In the genomic region with DNA sequence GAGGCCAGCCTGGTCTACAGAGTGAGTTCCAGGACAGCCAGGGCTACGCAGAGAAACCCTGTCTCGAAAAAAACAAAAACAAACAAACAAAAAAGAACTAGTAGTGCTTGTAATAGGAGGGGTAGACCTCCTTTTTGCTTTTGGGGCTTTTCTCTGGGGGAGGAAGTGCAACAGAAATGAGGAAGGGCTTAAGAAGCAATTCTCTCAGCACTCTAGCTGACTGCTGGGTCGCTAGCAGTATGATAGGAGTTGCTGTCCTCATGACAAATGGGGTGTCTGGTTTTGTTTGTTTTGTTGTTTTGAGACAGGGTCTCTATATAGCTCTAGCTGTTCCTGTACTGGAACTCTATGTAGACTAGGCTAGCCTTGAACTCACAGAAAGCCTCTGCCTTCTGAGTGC, we compare ENCODE assay signal across 1 mouse cellular context.
TF ChIP-seq lines count a peak whose summit lies in the region.

No protein-coding gene starts in this region.

TF ChIP-seq in CH12.LX, 34 proteins besides CTCF, POLR2A, EP300 and RAD21:
- TF ChIP-seq SIN3A (IDR thresholded peaks at IDR 0.05; ENCODE audit: low read length): no peak
